Mouse (Mus musculus) lung, embryonic 15.5 days (tissue): Measurements from ENCODE around the gene P4ha2. TPM values are rescaled to one million over a fixed set of nuclear protein-coding genes. Genes with fewer than 3 reads are reported as not detected.

Experiments used
- ATAC-seq: fragments of 200-750 bp; cut with Nextera tagmentation; 2 replicates; pipeline ENCODE4 v1.8.0; 2017; ENCODE audit warnings: moderate number of reproducible peaks, borderline replicate concordance; ENCODE audit not compliant: low FRiP score, low TSS enrichment; ENCODE audit errors: extremely low read depth
- H3K27ac ChIP-seq: fragments of 300-500 bp; sonication (generic); 2 replicates; pipeline ENCODE4 v1.5.1; 2015; ENCODE audit warnings: moderate library complexity, mild to moderate bottlenecking, inconsistent platforms
- H3K27me3 ChIP-seq: fragments of 300-500 bp; sonication (generic); 2 replicates; pipeline ENCODE4 v1.6.1; 2015; ENCODE audit warnings: inconsistent platforms
- H3K36me3 ChIP-seq: fragments of 300-500 bp; sonication (generic); 2 replicates; pipeline ENCODE4 v1.6.1; 2015; ENCODE audit warnings: inconsistent platforms
- H3K4me1 ChIP-seq: fragments of 300-500 bp; sonication (generic); 2 replicates; pipeline ENCODE4 v1.6.1; 2015; ENCODE audit warnings: inconsistent platforms
- H3K4me2 ChIP-seq: fragments of 300-500 bp; sonication (generic); 2 replicates; pipeline ENCODE4 v1.6.1; 2015; ENCODE audit warnings: inconsistent platforms, mild to moderate bottlenecking, moderate library complexity
- H3K4me3 ChIP-seq: fragments of 300-500 bp; sonication (generic); 2 replicates; pipeline ENCODE4 v1.5.1; 2015; ENCODE audit warnings: mild to moderate bottlenecking, inconsistent platforms
- H3K9ac ChIP-seq: fragments of 300-500 bp; sonication (generic); 2 replicates; pipeline ENCODE4 v1.6.1; 2015; ENCODE audit warnings: inconsistent platforms
- H3K9me3 ChIP-seq: fragments of 300-500 bp; sonication (generic); 2 replicates; pipeline ENCODE4 v1.6.1; 2016; ENCODE audit warnings: inconsistent platforms
- WGBS: fragments of 180-500 bp; shearing (Covaris S2); methylation state at CpG from one replicate; pipeline ENCODE4 v1.1.7; 2015; 5-methylcytosine and 5-hydroxymethylcytosine counted together
- polyA plus RNA-seq: library from polyadenylated mRNA; unstranded; fragments of >200 nt; fragmentation: Nextera tagmentation; extraction: Ambion mirVana; gene quantifications from 2 replicates; pipeline ENCODE4 v1.2.1, GENCODE M21; 2015

P4ha2 gene
- polyA plus RNA-seq, result 37.7 and 38.4 TPM in 2 replicates

- Histone ChIP-seq H3K9me3 (no peaks in the 10 kb centered on the region), H3K36me3 (no peaks in the 10 kb centered on the region), H3K4me2 (peak within 1 kb of the TSS; percentile 86), H3K4me3 (peak within 1 kb of the TSS; percentile 56), H3K27ac (no peak within 1 kb of the TSS), H3K4me1 (peaks cover 9% of the 10 kb centered on the region), H3K27me3 (peaks cover 11% of the 10 kb centered on the region; the same call in 1 of the 2 replicates), H3K9ac (peak within 1 kb of the TSS; percentile 52)
- 0 out of 2 replicates have a peak, but pooled peaks have one; percentile 3 for ATAC-seq
- WGBS, result 55% methylated on average over 10 of the region's 10 CpGs
These were observed at the start of gene P4ha2 for GRCm38 (mm10) chr11:54100045-54100691. Gene P4ha2, plus strand, starts transcription at chr11:54100095.

DNA sequence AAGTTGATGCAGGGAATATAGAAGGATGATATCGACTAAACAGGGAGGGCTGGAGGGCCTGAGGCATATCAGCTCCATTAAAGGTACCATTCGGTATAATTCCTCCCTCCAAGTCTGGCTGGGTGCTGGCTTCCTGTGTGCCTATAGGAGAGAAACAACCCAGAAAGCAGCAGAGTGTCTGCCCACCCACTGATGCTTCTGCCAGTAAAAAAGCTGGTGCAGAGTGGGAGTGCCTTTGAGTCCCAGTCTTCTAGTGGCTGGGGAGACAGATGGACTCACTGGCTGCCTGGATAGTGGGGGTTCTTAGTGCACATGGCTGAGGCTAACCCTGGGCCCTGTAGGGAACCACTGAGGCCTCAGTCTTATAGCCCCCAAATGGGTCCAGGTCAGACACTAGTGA lies 49.7 kb upstream of the P4ha2 start:
- no peaks in the 10 kb centered on the region for H3K27me3 ChIP-seq
- H3K4me1 ChIP-seq, result no peaks in the 10 kb centered on the region
- no peak overlapping the region for H3K27ac ChIP-seq
- H3K4me2 ChIP-seq, result no peak overlapping the region
- ATAC-seq, result no peak
- no peaks in the 10 kb centered on the region for H3K9me3 ChIP-seq
- no peak overlapping the region for H3K4me3 ChIP-seq
- H3K36me3 ChIP-seq, result no peaks in the 10 kb centered on the region
- WGBS, result 66% methylated on average over 2 of the region's 2 CpGs
- H3K9ac ChIP-seq, result no peak overlapping the region

- Histone ChIP-seq H3K27ac (no peak overlapping the region), H3K9ac (no peak overlapping the region), H3K4me3 (no peak overlapping the region), H3K4me2 (no peak overlapping the region), H3K4me1 (no peaks in the 10 kb centered on the region), H3K27me3 (no peaks in the 10 kb centered on the region), H3K9me3 (no peaks in the 10 kb centered on the region), H3K36me3 (no peaks in the 10 kb centered on the region)
- no peak for ATAC-seq
- 82% methylated on average over 7 of the region's 7 CpGs for WGBS
These were observed 48.7 kb upstream of the P4ha2 start for GRCm38 (mm10) chr11:54051161-54051560.

DNA sequence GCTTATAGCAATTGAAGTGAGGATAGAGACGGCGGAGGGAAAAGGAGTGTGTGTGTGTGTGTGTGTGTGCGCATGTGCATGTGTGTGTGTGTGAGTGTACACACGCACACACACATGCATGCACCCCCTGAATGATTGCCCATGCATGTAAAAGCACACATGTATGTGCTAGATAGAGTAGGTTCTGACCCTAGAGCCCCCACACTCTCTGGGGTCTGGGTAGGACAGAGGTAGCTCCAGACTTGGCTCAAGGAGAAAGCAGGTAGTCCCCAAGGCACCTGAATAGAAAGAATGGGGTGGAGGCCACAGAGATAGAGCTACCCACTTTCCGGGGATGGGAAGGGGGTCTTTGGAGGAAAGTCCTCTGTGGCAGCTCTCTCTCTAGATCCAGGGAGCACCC lies 47.8 kb upstream of the P4ha2 start:
- Histone ChIP-seq H3K27ac (no peak overlapping the region), H3K9me3 (no peaks in the 10 kb centered on the region), H3K4me2 (no peak overlapping the region), H3K27me3 (no peaks in the 10 kb centered on the region), H3K4me3 (no peak overlapping the region), H3K4me1 (no peaks in the 10 kb centered on the region), H3K36me3 (no peaks in the 10 kb centered on the region), H3K9ac (no peak overlapping the region)
- WGBS, result 90% methylated on average over 5 of the region's 5 CpGs
- ATAC-seq, result no peak

DNA sequence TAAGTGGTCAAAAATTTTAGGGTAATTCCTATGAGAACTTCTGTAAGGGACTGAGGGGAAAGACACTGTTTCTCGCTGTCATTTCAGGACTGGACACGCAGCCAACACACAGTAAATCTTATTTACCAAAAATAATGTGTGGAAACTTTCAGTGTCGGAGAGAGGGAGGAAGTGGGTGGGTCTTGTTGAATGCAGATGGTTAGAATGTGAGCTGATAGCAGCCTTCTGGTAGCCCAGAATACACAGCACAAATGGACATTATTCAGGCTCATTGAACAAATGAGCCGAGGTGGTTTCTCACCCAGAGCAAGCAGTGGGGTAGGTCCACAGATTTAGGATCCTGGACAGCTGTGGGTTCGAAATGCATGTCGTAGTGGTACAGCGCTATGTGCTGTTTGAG lies 46.8 kb upstream of the P4ha2 start:
- no peak overlapping the region for H3K4me3 ChIP-seq
- no peaks in the 10 kb centered on the region; the same call in 1 of the 2 replicates for H3K27me3 ChIP-seq
- ATAC-seq, result no peak
- no peaks in the 10 kb centered on the region for H3K9me3 ChIP-seq
- 67% methylated on average over 7 of the region's 7 CpGs for WGBS
- H3K4me2 ChIP-seq, result no peak overlapping the region
- no peaks in the 10 kb centered on the region for H3K36me3 ChIP-seq
- H3K9ac ChIP-seq, result no peak overlapping the region
- no peaks in the 10 kb centered on the region for H3K4me1 ChIP-seq
- H3K27ac ChIP-seq, result no peak overlapping the region

GRCm38 (mm10) chr11:54054257-54054656 lies 45.6 kb upstream of the P4ha2 start:
- Histone ChIP-seq H3K4me2 (no peak overlapping the region), H3K27me3 (peaks cover 2% of the 10 kb centered on the region; the same call in 1 of the 2 replicates), H3K9ac (no peak overlapping the region), H3K4me1 (no peaks in the 10 kb centered on the region), H3K36me3 (no peaks in the 10 kb centered on the region), H3K9me3 (no peaks in the 10 kb centered on the region), H3K4me3 (no peak overlapping the region), H3K27ac (no peak overlapping the region)
- WGBS, result 23% methylated on average over 6 of the region's 6 CpGs
- no peak for ATAC-seq

GRCm38 (mm10) chr11:54056132-54056531 lies 43.8 kb upstream of the P4ha2 start:
- no peaks in the 10 kb centered on the region for H3K9me3 ChIP-seq
- WGBS, result 53% methylated on average over 8 of the region's 8 CpGs
- no peak overlapping the region for H3K4me3 ChIP-seq
- H3K4me2 ChIP-seq, result no peak overlapping the region
- no peak overlapping the region for H3K9ac ChIP-seq
- peaks cover 7% of the 10 kb centered on the region; the same call in 1 of the 2 replicates for H3K4me1 ChIP-seq
- no peak overlapping the region for H3K27ac ChIP-seq
- no peak for ATAC-seq
- H3K36me3 ChIP-seq, result no peaks in the 10 kb centered on the region
- peaks cover 4% of the 10 kb centered on the region; the same call in 1 of the 2 replicates for H3K27me3 ChIP-seq

- Histone ChIP-seq H3K9ac (no peak overlapping the region), H3K27me3 (peaks cover 4% of the 10 kb centered on the region; the same call in 1 of the 2 replicates), H3K9me3 (no peaks in the 10 kb centered on the region), H3K4me1 (peaks cover 12% of the 10 kb centered on the region), H3K27ac (no peak overlapping the region), H3K4me3 (no peak overlapping the region), H3K4me2 (no peak overlapping the region), H3K36me3 (no peaks in the 10 kb centered on the region)
- WGBS, result 49% methylated on average over 2 of the region's 2 CpGs
- no peak for ATAC-seq
These were observed 42.5 kb upstream of the P4ha2 start for GRCm38 (mm10) chr11:54057428-54057827.

DNA sequence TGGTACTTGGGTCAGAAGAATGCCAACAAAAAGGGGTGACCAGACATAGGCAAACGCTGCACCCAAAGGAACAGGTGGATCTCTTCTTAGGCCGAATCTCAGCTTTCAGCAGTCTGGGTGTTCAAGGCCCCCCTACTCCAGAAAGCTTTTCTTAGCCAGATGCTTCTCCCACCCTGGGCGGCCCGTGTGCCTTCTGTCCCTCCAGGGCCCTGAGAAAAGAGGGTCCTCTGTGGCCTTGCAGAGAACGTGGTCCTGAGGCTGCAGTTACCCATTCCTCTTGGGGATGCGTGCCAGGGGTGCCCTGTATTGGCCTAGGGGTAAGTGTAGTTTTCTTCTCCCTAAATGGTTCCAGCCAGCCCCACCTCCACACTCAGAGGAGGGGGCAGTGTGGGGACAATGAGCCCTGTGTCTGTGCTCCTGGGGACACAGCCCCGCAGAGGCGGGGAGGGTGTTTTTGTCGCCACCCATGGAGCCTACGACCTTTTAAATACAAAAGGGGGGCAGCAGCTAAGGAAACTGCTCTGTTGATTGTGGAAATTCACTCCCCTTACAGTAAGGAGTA lies 41.8 kb upstream of the P4ha2 start:
- Histone ChIP-seq H3K27me3 (peaks cover 4% of the 10 kb centered on the region; the same call in 1 of the 2 replicates), H3K9ac (no peak overlapping the region), H3K4me1 (peaks cover 19% of the 10 kb centered on the region), H3K27ac (no peak overlapping the region), H3K9me3 (no peaks in the 10 kb centered on the region), H3K4me2 (no peak overlapping the region), H3K4me3 (no peak overlapping the region), H3K36me3 (no peaks in the 10 kb centered on the region)
- 53% methylated on average over 10 of the region's 10 CpGs for WGBS
- no peak for ATAC-seq

GRCm38 (mm10) chr11:54058643-54059042 lies 41.3 kb upstream of the P4ha2 start:
- H3K36me3 ChIP-seq, result no peaks in the 10 kb centered on the region
- H3K9ac ChIP-seq, result no peak overlapping the region

GRCm38 (mm10) chr11:54059526-54059925 lies 40.4 kb upstream of the P4ha2 start:
- H3K4me3 ChIP-seq, result no peak overlapping the region
- no peak overlapping the region for H3K27ac ChIP-seq
- no peak for ATAC-seq
- H3K4me2 ChIP-seq, result no peak overlapping the region
- no peaks in the 10 kb centered on the region for H3K36me3 ChIP-seq
- 30% methylated on average over 1 of the region's 1 CpGs for WGBS
- no peaks in the 10 kb centered on the region for H3K9me3 ChIP-seq
- peaks cover 4% of the 10 kb centered on the region; the same call in 1 of the 2 replicates for H3K27me3 ChIP-seq
- H3K4me1 ChIP-seq, result peaks cover 21% of the 10 kb centered on the region
- no peak overlapping the region for H3K9ac ChIP-seq

More at GRCm38 (mm10) chr11:54058643-54059042, 41.3 kb upstream of the P4ha2 start:
- peaks cover 4% of the 10 kb centered on the region; the same call in 1 of the 2 replicates for H3K27me3 ChIP-seq
- WGBS, result 22% methylated on average over 6 of the region's 6 CpGs
- H3K4me1 ChIP-seq, result peaks cover 19% of the 10 kb centered on the region
- H3K9me3 ChIP-seq, result no peaks in the 10 kb centered on the region
- no peak overlapping the region for H3K27ac ChIP-seq
- no peak overlapping the region for H3K4me3 ChIP-seq
- H3K4me2 ChIP-seq, result no peak overlapping the region
- no peak for ATAC-seq

- no peak overlapping the region for H3K27ac ChIP-seq
- H3K27me3 ChIP-seq, result peaks cover 4% of the 10 kb centered on the region; the same call in 1 of the 2 replicates
- H3K4me1 ChIP-seq, result peaks cover 24% of the 10 kb centered on the region
- ATAC-seq, result 0 out of 2 replicates have a peak, but pooled peaks have one; percentile 39
- no peak overlapping the region for H3K4me3 ChIP-seq
- 23% methylated on average over 9 of the region's 9 CpGs for WGBS
- H3K36me3 ChIP-seq, result no peaks in the 10 kb centered on the region
- H3K9ac ChIP-seq, result no peak overlapping the region
- H3K9me3 ChIP-seq, result no peaks in the 10 kb centered on the region
- H3K4me2 ChIP-seq, result no peak overlapping the region
These were observed 39.6 kb upstream of the P4ha2 start for GRCm38 (mm10) chr11:54060316-54060715.
